Mouse (Mus musculus): ENCODE measurements around the gene Iqgap3.

Gene Iqgap3

DNA sequence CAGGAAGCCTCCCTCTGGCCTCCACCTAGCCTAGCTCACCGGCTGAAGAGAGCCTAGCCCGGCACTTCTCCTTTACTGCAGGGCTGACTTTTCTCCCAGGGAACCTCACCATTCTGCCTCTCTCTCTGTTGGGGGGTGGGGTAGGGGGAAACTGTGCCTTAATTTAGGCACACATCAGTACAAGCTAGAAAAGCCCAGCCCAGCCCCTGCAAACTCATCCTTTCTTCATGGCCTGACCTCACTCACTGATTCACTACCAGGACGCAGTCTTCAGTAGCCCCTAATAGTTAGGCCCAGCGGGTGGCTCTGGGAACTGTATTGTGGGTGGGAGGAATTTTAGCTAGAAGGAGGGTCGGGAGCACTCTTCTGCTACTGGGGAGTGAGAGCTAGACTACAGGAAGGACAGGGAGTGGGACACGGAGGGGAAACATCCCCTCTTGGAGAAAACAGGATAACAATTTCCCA, 67.8 kb downstream of the Iqgap3 start:
- no peak for DNase-seq (ENCODE audit: low spot score in 2 of 2)

DNA sequence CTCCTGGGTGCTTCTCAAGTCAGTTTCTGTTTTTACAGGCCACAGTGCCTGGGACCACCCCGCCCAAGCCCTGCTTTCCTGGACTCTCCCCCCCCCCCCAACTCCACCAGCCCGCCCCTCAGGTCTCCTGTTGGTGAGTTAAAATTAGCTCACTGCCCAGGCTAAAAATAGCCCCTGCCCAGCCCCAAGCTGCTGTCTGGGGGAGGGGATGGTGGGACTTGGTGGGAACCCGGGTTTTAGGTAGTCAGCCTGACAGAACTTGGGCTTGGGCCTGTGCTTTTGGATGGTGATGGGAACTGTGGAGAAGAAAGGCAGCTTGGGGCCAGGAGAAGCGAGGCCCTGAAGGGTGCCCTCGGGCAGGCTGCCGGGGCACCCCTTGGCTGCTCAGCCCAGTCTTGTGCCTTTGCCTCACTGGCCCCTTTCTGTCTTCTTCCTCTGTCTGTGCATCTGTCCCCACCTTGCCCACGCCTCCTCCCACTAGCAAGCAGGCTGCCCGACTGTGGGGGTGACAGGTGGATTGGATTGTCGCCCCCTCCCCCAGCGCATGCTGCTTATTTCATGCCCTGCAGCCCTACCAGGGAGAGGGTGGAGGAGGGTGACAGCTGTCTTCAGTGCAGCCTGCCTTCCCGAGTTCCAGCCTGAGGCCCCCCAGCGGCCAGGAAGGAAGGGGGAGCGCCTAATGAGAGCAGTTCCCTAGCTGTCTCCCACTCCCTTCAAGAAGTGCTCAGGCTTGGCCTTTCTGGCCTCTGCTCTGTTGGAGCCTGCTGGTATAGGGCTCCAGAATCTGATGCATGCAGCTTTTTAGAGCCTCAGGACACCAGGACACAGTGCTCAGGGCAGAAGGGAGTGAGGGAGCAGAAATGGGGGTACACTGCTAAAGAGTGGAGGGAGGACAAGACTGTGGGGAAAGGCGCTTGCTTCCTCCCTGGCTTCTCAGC, 68.6 kb downstream of the Iqgap3 start:
- DNase-seq (ENCODE audit: low spot score in 2 of 2), result no peak

DNA sequence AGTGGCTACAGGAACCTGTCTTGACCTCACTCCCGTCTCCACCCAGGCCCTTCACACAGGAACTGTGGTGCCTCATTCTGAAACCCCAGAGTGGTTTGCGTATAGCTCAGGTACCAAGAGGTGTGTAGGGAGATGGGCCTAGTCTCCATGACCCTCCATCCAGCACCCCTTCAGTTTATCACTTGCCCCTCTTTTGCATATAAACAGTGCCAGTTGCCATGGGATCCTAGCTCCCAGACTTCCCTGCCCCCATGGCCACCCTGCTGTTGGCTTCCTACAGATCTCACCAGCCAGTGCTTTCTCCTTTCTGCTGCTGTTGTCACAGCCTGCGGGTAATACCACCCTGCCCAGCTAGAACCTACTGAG, 69.2 kb downstream of the Iqgap3 start:
- DNase-seq (ENCODE audit: low spot score in 2 of 2), result no peak

DNA sequence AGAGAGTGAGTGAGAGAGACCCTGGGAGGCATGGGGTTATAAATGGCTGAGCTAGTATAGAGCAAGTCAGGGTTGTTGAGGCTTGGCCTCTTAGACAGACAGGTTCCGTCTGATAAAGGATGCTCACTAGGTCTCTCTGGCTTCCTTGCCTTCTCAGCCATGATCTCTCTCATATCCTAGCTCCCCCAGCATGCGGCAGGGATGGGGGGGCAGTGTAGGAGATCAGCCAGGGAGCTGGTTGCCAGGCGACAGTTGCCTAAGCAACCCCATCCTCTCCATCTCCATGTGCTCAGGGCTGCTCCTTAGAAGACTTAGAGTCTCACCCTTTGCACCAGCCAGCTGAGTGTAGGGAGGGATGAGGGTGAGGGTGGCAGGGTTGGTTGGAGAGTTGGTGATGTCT, 70.3 kb downstream of the Iqgap3 start:
- DNase-seq (ENCODE audit: low spot score in 2 of 2), result no peak

GRCm38 (mm10) chr3:88153290-88154011, 71.7 kb downstream of the Iqgap3 start:
- DNase-seq (ENCODE audit: low spot score in 2 of 2), result no peak

GRCm38 (mm10) chr3:88154236-88154635, 72.5 kb downstream of the Iqgap3 start:
- no peak for DNase-seq (ENCODE audit: low spot score in 2 of 2)

- DNase-seq (ENCODE audit: low spot score in 2 of 2), result no peak
These were observed 75.0 kb downstream of the Iqgap3 start for GRCm38 (mm10) chr3:88156817-88157216.

- no peak for DNase-seq (ENCODE audit: low spot score in 2 of 2)
These were observed 76.2 kb downstream of the Iqgap3 start for GRCm38 (mm10) chr3:88157771-88158597.

DNA sequence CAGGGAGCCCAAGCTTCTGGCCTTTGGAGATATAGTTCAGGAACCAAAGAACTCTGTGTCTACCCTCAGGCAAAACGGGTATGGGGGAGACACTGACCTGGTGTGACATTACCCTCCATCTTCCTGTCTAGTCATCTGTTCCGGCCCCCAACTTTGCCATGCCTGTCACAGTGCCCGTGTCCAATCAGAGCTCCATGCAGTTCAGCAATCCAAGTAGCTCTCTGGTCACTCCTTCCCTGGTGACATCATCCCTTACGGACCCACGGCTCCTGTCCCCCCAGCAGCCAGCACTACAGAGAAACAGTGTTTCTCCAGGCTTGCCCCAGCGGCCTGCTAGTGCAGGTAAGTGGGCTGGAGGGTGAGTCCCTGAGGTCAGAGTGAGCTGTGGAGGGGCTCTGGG, 77.2 kb downstream of the Iqgap3 start:
- no peak for DNase-seq (ENCODE audit: low spot score in 2 of 2)

GRCm38 (mm10) chr3:88160856-88161255, 79.1 kb downstream of the Iqgap3 start:
- no peak for DNase-seq (ENCODE audit: low spot score in 2 of 2)

DNA sequence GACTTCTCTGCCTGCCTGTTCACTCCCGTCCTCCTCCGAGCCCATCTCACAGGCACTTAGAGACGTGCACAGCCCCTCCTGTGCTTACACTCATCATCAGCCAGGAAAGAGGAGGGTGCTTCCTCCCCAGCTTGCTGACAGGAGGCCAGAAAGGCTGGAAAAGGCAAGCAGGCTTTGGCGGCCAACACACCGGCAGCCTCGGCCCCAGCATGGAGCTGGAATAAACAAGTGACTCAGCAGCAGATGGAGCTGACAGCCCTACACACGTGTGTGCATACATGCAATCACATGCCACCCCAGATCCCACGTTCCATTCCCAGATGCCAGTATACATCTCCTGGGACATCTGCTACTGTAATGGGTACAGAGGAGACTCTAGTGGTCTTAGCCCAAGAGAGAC, 80.5 kb downstream of the Iqgap3 start:
- DNase-seq (ENCODE audit: low spot score in 2 of 2), result peak in 1 of 2 experiments; percentile 57

GRCm38 (mm10) chr3:88162811-88163210, 81.0 kb downstream of the Iqgap3 start:
- no peak for DNase-seq (ENCODE audit: low spot score in 2 of 2)

- DNase-seq (ENCODE audit: low spot score in 2 of 2), result no peak
These were observed 82.1 kb downstream of the Iqgap3 start for GRCm38 (mm10) chr3:88163847-88164246.

DNA sequence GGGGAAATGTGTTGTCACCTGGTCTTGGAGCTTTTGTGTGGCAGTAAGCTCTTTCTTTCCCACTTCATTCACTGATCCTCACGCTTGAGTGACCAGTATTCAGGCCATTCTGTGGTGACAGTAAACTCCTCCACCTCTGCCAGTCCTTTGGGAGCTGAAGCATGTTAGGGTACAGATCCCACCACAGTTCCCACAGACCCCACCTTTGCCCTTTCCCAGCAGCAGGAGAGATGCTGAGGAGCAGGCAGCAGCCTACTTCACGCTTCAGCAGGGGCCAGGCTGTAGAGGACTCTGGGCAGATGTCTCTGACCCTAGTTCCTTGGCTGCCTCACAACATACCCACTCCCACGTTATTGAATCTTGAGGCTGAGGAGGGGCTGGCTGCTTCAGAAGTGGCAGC, 82.5 kb downstream of the Iqgap3 start:
- DNase-seq (ENCODE audit: low spot score in 2 of 2), result no peak

DNA sequence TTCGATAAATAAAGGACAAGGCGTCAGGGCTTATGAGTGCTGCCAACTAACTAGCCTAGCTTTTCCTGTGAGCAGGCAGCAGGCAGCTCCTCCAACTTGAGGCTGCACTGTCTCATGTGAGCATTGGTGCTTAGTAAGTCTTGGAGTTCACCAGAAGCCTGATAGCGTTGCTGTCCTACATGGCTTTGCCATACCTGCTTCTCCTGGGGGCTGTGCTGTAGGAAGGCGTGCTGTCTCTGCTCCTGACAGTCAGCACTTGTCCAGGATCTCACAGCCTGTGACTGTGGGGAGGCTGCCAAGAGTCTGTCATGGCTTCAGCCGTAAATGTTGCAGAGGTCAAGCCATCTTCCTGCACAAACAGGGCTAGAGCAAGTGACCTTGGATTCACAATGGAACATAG, 84.3 kb downstream of the Iqgap3 start:
- no peak for DNase-seq (ENCODE audit: low spot score in 2 of 2)

DNA sequence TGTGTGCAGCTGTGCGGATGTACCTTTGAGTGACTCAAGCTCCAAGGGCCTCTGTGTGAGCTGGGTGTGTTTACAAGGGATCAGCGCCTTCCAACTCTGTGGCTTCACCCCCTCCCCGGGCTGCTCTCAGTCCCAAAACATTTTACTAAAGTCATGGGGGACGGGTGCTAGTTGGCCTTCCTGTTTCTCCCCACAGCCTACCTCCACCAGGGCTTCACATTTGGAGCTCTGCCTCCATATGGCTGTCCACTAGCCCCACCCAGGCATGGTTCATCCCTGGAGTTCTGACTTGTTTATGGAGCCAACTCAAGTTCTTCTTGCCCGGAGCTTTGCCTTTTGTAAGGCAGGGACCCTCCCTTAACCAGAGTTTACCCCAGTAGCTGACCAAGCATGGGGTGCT, 88.6 kb downstream of the Iqgap3 start:
- DNase-seq (ENCODE audit: low spot score in 2 of 2), result no peak

All from urinary bladder, adult 18-20 months (tissue).